Mouse (Mus musculus): ENCODE results near the gene Cct8. TPM values are rescaled to one million over a fixed set of nuclear protein-coding genes. Genes with fewer than 3 reads are reported as not detected.

Cct8 gene
- total and polyA plus RNA-seq, 3 experiments: 393 to 1,102 (median 812) TPM

DNA sequence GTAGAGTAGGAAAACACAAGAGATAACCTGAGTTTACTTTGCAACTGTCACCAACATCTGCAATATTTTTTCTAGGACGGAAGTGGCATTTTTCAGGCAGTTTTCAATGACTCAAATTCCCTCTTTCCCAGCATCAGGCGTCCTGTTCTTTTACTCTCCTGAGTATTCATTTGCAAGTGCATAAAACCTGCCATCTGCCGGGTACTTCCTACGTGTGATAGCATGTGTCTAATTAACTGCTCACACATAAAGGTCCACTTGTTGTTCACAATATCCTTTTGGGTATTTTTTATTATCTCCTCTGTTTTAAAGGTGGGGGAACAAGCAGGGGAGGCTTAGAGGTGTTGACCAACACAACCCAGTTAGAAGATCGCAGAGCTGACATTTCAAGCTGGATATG lies 16.0 kb upstream of the Cct8 start:
- no peak overlapping the region for H3K27ac ChIP-seq (ENCODE audit: control insufficient read depth, low read depth, low read length)
- H3K79me2 ChIP-seq (ENCODE audit: control insufficient read depth, insufficient read depth, low read length, poor library complexity): no peaks in the 10 kb centered on the region
- DNase-seq (ENCODE audit: low read depth, low spot score): no peak
- H3K4me3 ChIP-seq (ENCODE audit: control insufficient read depth in 1 of 2, insufficient read depth in 1 of 2, low read depth in 2 of 2, low read length in 2 of 2): no peak overlapping the region
- H3K9ac ChIP-seq (ENCODE audit: control insufficient read depth, low read depth, low read length, poor library complexity, severe bottlenecking): no peak overlapping the region
- H3K4me1 ChIP-seq (ENCODE audit: control insufficient read depth in 1 of 2, insufficient read depth in 2 of 2, low read length in 2 of 2): no peaks in the 10 kb centered on the region
- no peaks in the 10 kb centered on the region for H3K36me3 ChIP-seq (ENCODE audit: control insufficient read depth in 1 of 2, insufficient read depth in 2 of 2, low read length in 2 of 2)
- TF ChIP-seq GATA1 (IDR thresholded peaks at IDR 0.05; ENCODE audit: low read depth, low read length): no peak
- no peak for TF ChIP-seq SIN3A (IDR thresholded peaks at IDR 0.05; ENCODE audit: low read length)
- no peak for TF ChIP-seq USF1 (IDR thresholded peaks at IDR 0.05; ENCODE audit: low read depth, low read length)
- H3K9me3 ChIP-seq (replicated peaks; ENCODE audit: insufficient read depth, low read length): no peaks in the 10 kb centered on the region
- H3K27me3 ChIP-seq (ENCODE audit: control insufficient read depth in 1 of 2, insufficient read depth in 2 of 2, low read length in 2 of 2): peaks cover 3% of the 10 kb centered on the region in 2 experiments; a peak in 2 of 4 replicates

DNA sequence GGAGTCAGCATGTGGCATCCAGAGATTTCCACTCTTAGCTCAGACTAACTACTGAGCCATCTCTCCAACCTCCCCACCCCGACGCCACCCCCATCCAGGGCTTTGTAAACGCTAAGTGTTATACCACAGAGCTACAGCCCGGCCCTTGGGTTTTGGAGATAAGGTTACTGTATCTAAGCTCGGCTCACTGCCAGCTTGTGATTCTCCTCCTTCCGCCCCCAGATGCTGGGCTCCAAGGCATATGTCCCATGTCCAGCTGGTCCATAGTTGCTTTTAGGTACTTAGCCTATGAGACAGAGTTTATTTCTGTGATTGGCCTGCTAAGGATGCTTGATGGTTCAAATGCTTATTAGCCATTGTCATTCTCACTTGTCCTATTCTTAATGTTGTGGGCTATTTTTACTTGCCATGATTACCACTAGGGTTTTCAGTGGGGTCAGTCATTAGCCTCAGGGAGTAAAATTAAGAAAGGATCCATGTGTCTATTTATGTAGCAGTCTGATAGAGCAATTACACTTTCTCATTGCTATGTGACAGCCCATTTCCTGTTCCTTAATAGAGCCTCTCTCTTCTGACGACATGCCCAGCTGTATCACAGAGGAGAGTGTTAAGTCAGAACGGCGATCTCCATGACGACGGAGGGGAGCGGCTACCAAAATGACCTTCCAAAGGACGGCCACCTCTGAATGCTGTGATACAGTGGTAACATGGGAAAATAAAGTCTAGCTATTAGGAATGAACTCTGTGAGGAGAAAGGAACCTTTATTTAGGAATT lies 5.8 kb upstream of the Cct8 start:
- Histone ChIP-seq H3K79me2 (ENCODE audit: control insufficient read depth, insufficient read depth, low read length, poor library complexity) (peaks cover 2% of the 10 kb centered on the region), H3K9me3 (replicated peaks; ENCODE audit: insufficient read depth, low read length) (no peaks in the 10 kb centered on the region), H3K36me3 (ENCODE audit: control insufficient read depth in 1 of 2, insufficient read depth in 2 of 2, low read length in 2 of 2) (peaks cover 0 to 22% of the 10 kb centered on the region in 2 experiments; a peak in 2 of 4 replicates), H3K4me3 (ENCODE audit: control insufficient read depth in 1 of 2, insufficient read depth in 1 of 2, low read depth in 2 of 2, low read length in 2 of 2) (no peak overlapping the region), H3K27ac (ENCODE audit: control insufficient read depth, low read depth, low read length) (no peak overlapping the region), H3K27me3 (ENCODE audit: control insufficient read depth in 1 of 2, insufficient read depth in 2 of 2, low read length in 2 of 2) (no peaks in the 10 kb centered on the region), H3K4me1 (ENCODE audit: control insufficient read depth in 1 of 2, insufficient read depth in 2 of 2, low read length in 2 of 2) (peaks cover 8 to 27% of the 10 kb centered on the region in 2 experiments), H3K9ac (ENCODE audit: control insufficient read depth, low read depth, low read length, poor library complexity, severe bottlenecking) (no peak overlapping the region)
- no peak for TF ChIP-seq UBTF (IDR thresholded peaks at IDR 0.05; ENCODE audit: borderline replicate concordance, insufficient read depth, low read depth, low read length)
- no peak for TF ChIP-seq CTCF (IDR thresholded peaks at IDR 0.05 in 2 of 3, conservative IDR thresholded peaks at IDR 0.05 in 1 of 3; ENCODE audit: control insufficient read depth in 1 of 3, insufficient read depth in 1 of 3, low read depth in 2 of 3, low read length in 3 of 3, poor library complexity in 1 of 3, severe bottlenecking in 1 of 3)
- peak; percentile 83 for TF ChIP-seq RCOR1 (IDR thresholded peaks at IDR 0.05; ENCODE audit: low read depth, low read length)
- no peak for TF ChIP-seq MYB (IDR thresholded peaks at IDR 0.05; ENCODE audit: low read depth, low read length)
- TF ChIP-seq MXI1 (IDR thresholded peaks at IDR 0.05; ENCODE audit: low read depth, low read length): 0 out of 2 replicates have a peak, but pooled peaks have one; percentile 21
- TF ChIP-seq ETS1 (IDR thresholded peaks at IDR 0.05; ENCODE audit: low read depth, low read length): peak; percentile 68
- TF ChIP-seq TAL1 (IDR thresholded peaks at IDR 0.05; ENCODE audit: low read length): peak; percentile 66
- no peak for TF ChIP-seq MEF2A (IDR thresholded peaks at IDR 0.05; ENCODE audit: extremely low read depth, insufficient replicate concordance, low read depth, low read length, poor library complexity, severe bottlenecking)
- no peak for TF ChIP-seq HCFC1 (IDR thresholded peaks at IDR 0.05; ENCODE audit: low read depth, low read length)
- TF ChIP-seq SIN3A (IDR thresholded peaks at IDR 0.05; ENCODE audit: low read length): peak; percentile 36; the same call in 1 of the 2 replicates
- TF ChIP-seq MYC (IDR thresholded peaks at IDR 0.05; ENCODE audit: low read depth, low read length): no peak
- 0 out of 2 replicates have a peak, but pooled peaks have one; percentile 26 for TF ChIP-seq MAZ (IDR thresholded peaks at IDR 0.05; ENCODE audit: low read depth, low read length)
- TF ChIP-seq GATA1 (IDR thresholded peaks at IDR 0.05; ENCODE audit: low read depth, low read length): peak; percentile 76
- no peak for TF ChIP-seq GABPA (IDR thresholded peaks at IDR 0.05; ENCODE audit: low read depth, low read length)
- no peak for TF ChIP-seq ZC3H11A (IDR thresholded peaks at IDR 0.05; ENCODE audit: low read depth, low read length)
- TF ChIP-seq SMC3 (IDR thresholded peaks at IDR 0.05; ENCODE audit: low read depth, low read length): no peak
- TF ChIP-seq TCF12 (IDR thresholded peaks at IDR 0.05; ENCODE audit: low read depth, low read length): peak; percentile 68
- peak; percentile 44; the same call in 1 of the 2 replicates for TF ChIP-seq BHLHE40 (IDR thresholded peaks at IDR 0.05; ENCODE audit: borderline replicate concordance, low read depth, low read length)
- TF ChIP-seq EP300 (IDR thresholded peaks at IDR 0.05; ENCODE audit: low read depth in 1 of 2, low read length in 2 of 2): peak; percentile 59 to 78
- TF ChIP-seq NELFE (IDR thresholded peaks at IDR 0.05; ENCODE audit: low read depth, low read length): no peak
- TF ChIP-seq ZNF384 (IDR thresholded peaks at IDR 0.05; ENCODE audit: low read depth, low read length): no peak
- DNase-seq (ENCODE audit: low read depth, low spot score): peak; percentile 85

Measured in MEL (cell line).